Mouse (Mus musculus): Measurements from ENCODE around the gene Dstn. TPM values are rescaled to one million over a fixed set of nuclear protein-coding genes. Genes with fewer than 3 reads are reported as not detected.

Gene Dstn
- polyA plus RNA-seq, 1 experiment from 2014 or later = 746 TPM

DNA sequence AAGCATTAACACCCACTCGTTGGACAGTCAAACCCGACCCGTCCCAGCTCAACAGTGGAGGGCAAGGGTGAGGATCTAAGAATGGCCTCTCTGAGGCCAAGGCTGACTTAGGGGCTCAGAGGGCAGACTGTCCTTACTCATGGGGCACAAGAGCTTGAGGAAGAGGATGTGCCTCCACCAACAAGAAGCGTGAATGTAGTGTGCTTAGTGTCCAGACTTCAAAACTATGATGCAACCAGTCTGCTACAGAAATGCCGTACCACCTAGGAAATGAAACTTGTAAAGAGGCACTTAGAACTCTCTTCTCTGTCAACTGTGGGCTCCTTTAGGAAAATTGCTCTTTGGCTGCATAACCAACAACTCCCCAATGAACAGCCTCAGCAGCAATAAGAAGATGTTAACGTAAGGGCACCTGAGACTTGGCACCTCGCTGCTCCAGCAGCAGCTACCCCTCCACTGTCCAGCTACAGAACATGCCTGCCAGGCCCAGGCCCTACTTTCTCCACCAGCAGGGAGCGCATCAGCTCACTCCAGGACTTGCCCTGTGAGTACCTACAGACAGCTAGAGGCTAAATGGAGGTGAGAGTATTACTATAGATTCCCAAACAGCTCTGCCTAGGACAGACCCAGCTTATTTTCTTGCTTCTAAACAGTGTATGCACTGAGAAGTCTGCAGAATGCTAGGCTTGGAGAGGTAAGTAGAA is 63.5 kb downstream of the Dstn start:
- Histone ChIP-seq H3K4me1 (peaks cover 18% of the 10 kb centered on the region; the same call in 1 of the 2 replicates), H3K36me3 (peaks cover 35% of the 10 kb centered on the region), H3K4me3 (no peak overlapping the region), H3K27me3 (ENCODE audit: insufficient read depth, poor library complexity, severe bottlenecking) (no peaks in the 10 kb centered on the region), H3K27ac (no peak overlapping the region), H3K9me3 (no peaks in the 10 kb centered on the region)
- WGBS = 91% methylated on average over 8 of the region's 8 CpGs
- no peak for DNase-seq (ENCODE audit: low spot score)

DNA sequence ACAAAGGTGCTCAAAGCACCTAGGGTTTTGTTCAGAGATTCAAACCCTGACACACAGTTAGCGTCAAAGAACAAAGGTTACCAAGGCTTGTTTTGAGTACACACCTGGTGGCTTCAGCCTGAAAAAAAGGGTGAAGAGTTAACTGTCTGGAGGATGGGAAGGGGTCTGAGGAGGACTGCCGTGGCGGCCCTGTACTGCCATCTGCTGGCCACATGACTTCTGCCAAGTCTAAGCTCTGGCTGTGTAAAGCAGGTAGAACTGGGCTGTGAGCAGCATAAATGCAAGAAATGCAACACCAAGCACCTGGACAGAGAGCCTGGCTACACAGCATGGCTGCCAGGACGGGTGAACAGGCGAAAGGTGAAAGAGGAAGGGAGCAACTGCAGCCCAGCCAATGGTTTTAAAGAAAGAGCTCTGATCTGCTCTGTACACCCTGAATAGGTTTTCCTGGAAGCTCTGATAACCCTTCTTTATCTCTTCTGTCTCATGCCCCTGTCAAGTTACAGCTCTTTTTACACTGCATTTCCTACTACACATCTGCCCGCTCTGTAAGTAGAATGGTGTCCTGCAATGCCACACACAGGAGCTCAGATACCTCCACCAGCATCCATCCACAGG is 65.8 kb downstream of the Dstn start:
- WGBS = 38% methylated on average over 6 of the region's 6 CpGs
- no peaks in the 10 kb centered on the region for H3K9me3 ChIP-seq
- no peak overlapping the region for H3K4me3 ChIP-seq
- peaks cover 34% of the 10 kb centered on the region for H3K36me3 ChIP-seq
- peak; percentile 81 for DNase-seq (ENCODE audit: low spot score)
- no peak overlapping the region for H3K27ac ChIP-seq
- H3K27me3 ChIP-seq (ENCODE audit: insufficient read depth, poor library complexity, severe bottlenecking) = no peaks in the 10 kb centered on the region
- H3K4me1 ChIP-seq = peaks cover 19% of the 10 kb centered on the region; the same call in 1 of the 2 replicates

DNA sequence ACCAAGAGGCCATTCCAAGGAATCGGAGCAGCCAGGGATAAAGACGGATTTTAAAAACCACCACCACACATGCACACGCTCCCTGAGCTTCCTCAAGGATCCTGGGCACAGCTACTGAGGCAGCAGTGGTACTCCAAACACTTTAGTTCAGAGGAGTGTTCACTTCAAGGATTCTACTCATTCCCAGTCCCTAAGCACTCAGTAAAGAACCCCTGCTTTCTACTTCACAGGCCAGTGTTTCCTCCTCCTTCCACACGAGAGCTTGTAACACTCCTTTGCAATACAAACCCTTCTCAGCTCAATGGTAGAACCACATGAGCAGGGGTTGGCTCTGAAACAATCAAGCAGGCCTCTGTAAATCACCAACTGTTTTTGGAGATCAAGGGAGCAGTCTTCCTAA is 67.0 kb downstream of the Dstn start:
- no peak for DNase-seq (ENCODE audit: low spot score)
- Histone ChIP-seq H3K27ac (no peak overlapping the region), H3K36me3 (peaks cover 43% of the 10 kb centered on the region), H3K27me3 (ENCODE audit: insufficient read depth, poor library complexity, severe bottlenecking) (no peaks in the 10 kb centered on the region), H3K9me3 (no peaks in the 10 kb centered on the region), H3K4me1 (peaks cover 19% of the 10 kb centered on the region; the same call in 1 of the 2 replicates), H3K4me3 (no peak overlapping the region)
- WGBS = 83% methylated on average over 4 of the region's 4 CpGs

DNA sequence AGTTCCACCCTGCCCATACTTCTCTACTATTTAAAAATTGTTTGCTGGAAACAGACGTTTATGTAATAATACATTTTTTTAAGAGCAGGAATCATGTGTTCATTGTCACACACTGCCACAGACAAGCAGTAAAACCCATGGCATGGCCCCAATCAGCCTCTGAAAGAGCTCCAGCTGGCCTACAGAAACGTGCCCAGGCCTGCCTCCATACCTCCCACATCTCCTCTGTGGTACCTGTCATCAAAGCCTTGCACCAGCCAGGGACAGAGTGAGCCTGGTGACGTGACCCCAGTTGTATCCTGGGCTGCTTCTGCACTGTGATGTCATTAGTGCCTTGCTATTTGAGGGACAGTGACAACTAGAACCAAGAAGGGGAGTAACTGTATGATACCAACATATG is 67.8 kb downstream of the Dstn start:
- Histone ChIP-seq H3K4me1 (peaks cover 19% of the 10 kb centered on the region; the same call in 1 of the 2 replicates), H3K9me3 (no peaks in the 10 kb centered on the region), H3K27ac (no peak overlapping the region), H3K4me3 (no peak overlapping the region), H3K36me3 (peaks cover 50% of the 10 kb centered on the region), H3K27me3 (ENCODE audit: insufficient read depth, poor library complexity, severe bottlenecking) (no peaks in the 10 kb centered on the region)
- WGBS = 51% methylated on average over 3 of the region's 3 CpGs
- no peak for DNase-seq (ENCODE audit: low spot score)

DNA sequence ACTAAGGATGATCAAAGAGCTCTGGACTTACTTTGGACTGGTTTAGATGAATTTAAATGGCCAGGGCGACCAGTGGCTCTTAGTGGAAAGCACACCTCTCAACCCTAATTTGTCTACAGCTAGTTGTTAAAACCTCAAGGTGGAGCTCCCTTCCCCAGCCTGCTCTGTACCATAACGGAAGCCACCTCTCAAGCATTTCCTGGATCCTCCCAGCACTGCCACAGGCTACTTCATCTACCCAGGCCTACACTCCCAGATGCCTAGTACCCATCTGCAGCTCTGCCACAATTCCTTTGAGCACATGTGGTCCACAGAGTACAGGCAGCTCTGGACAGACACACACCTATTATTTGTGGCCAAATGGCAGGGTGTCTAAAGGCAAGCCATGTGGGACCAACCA is 68.4 kb downstream of the Dstn start:
- no peak overlapping the region for H3K27ac ChIP-seq
- peaks cover 19% of the 10 kb centered on the region; the same call in 1 of the 2 replicates for H3K4me1 ChIP-seq
- no peaks in the 10 kb centered on the region for H3K9me3 ChIP-seq
- no peak for DNase-seq (ENCODE audit: low spot score)
- WGBS = 58% methylated on average over 2 of the region's 2 CpGs
- H3K4me3 ChIP-seq = no peak overlapping the region
- H3K36me3 ChIP-seq = peaks cover 51% of the 10 kb centered on the region
- no peaks in the 10 kb centered on the region for H3K27me3 ChIP-seq (ENCODE audit: insufficient read depth, poor library complexity, severe bottlenecking)

DNA sequence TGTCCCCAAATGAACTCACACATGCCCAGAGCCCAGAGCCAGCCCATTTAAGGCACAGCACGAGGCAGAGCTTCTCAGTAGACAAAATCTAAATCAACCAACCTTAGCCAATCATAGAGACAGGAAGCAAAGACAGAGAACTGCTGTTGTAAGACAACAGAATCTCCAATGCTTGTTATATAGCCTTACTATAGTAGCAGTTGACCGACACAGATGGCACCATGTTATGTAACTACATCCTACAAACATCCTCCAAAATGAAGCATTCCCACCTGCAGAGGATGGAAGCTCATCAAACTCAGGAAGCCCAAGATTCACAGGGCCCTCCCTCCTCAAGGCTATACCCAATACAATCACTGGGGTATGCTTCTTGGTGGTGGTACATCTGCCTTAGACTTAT is 72.4 kb downstream of the Dstn start:
- Histone ChIP-seq H3K4me3 (no peak overlapping the region), H3K4me1 (peaks cover 18% of the 10 kb centered on the region; the same call in 1 of the 2 replicates), H3K27ac (no peak overlapping the region), H3K27me3 (ENCODE audit: insufficient read depth, poor library complexity, severe bottlenecking) (no peaks in the 10 kb centered on the region), H3K36me3 (peaks cover 53% of the 10 kb centered on the region), H3K9me3 (no peaks in the 10 kb centered on the region)
- DNase-seq (ENCODE audit: low spot score) = no peak
- 80% methylated on average over 2 of the region's 2 CpGs for WGBS

DNA sequence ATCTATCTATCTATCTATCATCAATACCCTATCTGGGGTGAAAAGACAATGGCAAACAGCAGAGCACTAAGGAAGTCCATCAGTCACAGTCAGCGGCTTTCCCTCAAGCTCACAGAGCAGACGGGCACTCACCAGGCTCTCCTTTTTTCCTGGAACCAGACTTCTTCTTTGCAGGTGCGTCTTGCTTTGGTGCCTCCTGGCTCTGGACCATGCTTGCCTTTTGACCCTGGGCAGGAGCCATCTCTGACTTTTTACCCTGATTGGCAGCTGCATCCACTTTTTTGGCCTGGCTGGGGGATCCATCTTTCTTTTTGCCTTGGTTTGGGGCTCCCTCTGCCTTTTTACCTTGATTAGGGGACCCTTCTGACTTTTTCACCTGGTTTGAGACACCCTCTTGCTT is 72.9 kb downstream of the Dstn start:
- no peak for DNase-seq (ENCODE audit: low spot score)
- Histone ChIP-seq H3K4me3 (no peak overlapping the region), H3K36me3 (peaks cover 51% of the 10 kb centered on the region), H3K9me3 (no peaks in the 10 kb centered on the region), H3K4me1 (peaks cover 20% of the 10 kb centered on the region), H3K27me3 (ENCODE audit: insufficient read depth, poor library complexity, severe bottlenecking) (no peaks in the 10 kb centered on the region), H3K27ac (no peak overlapping the region)
- WGBS = 87% methylated on average over 3 of the region's 3 CpGs

DNA sequence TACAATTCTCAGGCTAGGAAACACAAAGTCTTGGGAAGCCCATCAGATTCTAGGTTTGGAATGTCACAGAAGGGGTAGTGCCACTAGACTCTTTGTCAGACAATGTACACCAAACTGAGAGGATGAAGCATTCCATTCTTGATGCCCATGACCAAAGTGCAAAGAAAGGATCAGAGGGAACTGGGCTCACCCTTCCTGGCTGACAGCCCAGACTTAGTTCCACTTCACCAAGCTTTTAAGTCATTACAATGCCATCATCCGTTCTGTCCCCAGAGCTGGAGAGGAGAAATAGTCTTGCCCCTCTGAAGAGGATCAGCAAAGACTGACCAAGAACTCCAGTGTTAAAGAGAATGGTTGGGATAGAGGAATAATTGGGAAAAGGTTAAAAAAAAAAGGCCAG is 75.9 kb downstream of the Dstn start:
- Histone ChIP-seq H3K27ac (no peak overlapping the region), H3K36me3 (peaks cover 33% of the 10 kb centered on the region)

DNA sequence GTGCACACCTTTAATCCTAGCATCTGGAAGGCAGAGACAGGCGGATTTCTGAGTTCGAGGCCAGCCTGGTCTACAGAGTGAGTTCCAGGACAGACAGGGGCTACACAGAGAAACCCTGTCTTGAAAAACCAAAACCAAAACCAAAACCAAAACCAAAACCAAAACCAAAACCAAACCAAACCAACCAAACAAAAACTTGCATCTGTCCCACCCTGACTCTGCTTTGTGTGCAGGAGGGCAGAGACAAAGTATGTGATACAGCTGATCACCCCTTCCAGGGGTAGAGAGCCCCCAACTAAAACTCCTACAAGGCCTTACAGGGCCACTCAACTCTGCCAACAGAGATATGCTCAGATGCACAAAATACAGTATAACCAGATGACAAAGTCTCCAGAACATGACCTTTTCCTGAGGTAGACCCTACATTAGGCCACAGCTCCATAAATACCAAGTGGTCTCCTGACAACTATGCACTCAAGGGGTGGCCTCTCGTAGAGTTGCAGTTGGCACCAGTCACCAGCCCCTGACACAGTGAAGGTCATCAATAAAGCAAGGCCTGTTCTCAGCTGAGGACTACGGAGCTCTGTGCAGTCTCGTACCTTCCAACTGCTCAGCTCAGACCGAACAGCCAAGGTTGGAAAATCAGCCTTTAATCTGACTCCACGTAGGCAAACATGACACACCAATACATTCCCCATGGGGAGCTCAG is 77.0 kb downstream of the Dstn start:
- WGBS = 86% methylated on average over 7 of the region's 7 CpGs
- H3K27ac ChIP-seq = no peak overlapping the region; the same call in 1 of the 2 replicates
- no peak overlapping the region for H3K4me3 ChIP-seq
- H3K27me3 ChIP-seq (ENCODE audit: insufficient read depth, poor library complexity, severe bottlenecking) = no peaks in the 10 kb centered on the region
- peaks cover 26% of the 10 kb centered on the region for H3K36me3 ChIP-seq
- DNase-seq (ENCODE audit: low spot score) = no peak
- H3K4me1 ChIP-seq = peaks cover 23% of the 10 kb centered on the region
- no peaks in the 10 kb centered on the region for H3K9me3 ChIP-seq

More for the DNA sequence above, 75.9 kb downstream of the Dstn start:
- H3K9me3 ChIP-seq = no peaks in the 10 kb centered on the region
- H3K4me3 ChIP-seq = no peak overlapping the region
- 66% methylated on average over 1 of the region's 1 CpGs for WGBS
- no peak for DNase-seq (ENCODE audit: low spot score)
- peaks cover 23% of the 10 kb centered on the region for H3K4me1 ChIP-seq
- H3K27me3 ChIP-seq (ENCODE audit: insufficient read depth, poor library complexity, severe bottlenecking) = no peaks in the 10 kb centered on the region

Other genes with a start within 250 kb of the Dstn start
- 2.1 and 2.2 TPM in 2 replicates for gene Bfsp1, start 52.1 kb upstream of the Dstn start, polyA plus RNA-seq (2016; fragmentation: Nextera tagmentation; extraction: Ambion mirVana)
- gene Rrbp1, start 95.9 kb downstream of the Dstn start, polyA plus RNA-seq (2016; fragmentation: Nextera tagmentation; extraction: Ambion mirVana) = 57.6 and 86.9 TPM in 2 replicates
- gene Banf2, start 117.7 kb downstream of the Dstn start, polyA plus RNA-seq (2016; fragmentation: Nextera tagmentation; extraction: Ambion mirVana) = not detected in 2 replicates

Measured in heart, embryonic 10.5 days (tissue).